Mouse (Mus musculus) heart, embryonic 14.5 days (tissue): ENCODE measurements around the gene Rdh1. TPM values are rescaled to one million over a fixed set of nuclear protein-coding genes. Genes with fewer than 3 reads are reported as not detected.

ENCODE experiments used
- ATAC-seq: fragments of 200-750 bp; cut with Nextera tagmentation; 2 replicates; pipeline ENCODE4 v1.8.0; 2017; ENCODE audit warnings: low read depth, moderate TSS enrichment; ENCODE audit not compliant: insufficient number of reproducible peaks, insufficient read depth, low FRiP score
- H3K27ac ChIP-seq, 2 experiments: fragments of 200-500 bp in 1 of 2; fragments of 300-500 bp in 1 of 2; sonication (generic) in 1 of 2; replicated peaks in 1 of 2; 2 replicates each; pipeline ENCODE4 v1.5.1; 2012 to 2014; ENCODE audit warnings: low read depth in 2 of 2, low read length in 2 of 2, control low read depth in 1 of 2, mild to moderate bottlenecking in 1 of 2, mixed read lengths in 1 of 2; ENCODE audit not compliant: control insufficient read depth in 1 of 2, insufficient read depth in 1 of 2
- H3K27me3 ChIP-seq: fragments of 300-500 bp; sonication (generic); 2 replicates; pipeline ENCODE4 v1.6.1; 2014; ENCODE audit warnings: mild to moderate bottlenecking, low read length, control low read depth; ENCODE audit not compliant: control insufficient read depth, insufficient read depth
- H3K36me3 ChIP-seq: fragments of 300-500 bp; sonication (generic); 2 replicates; pipeline ENCODE4 v1.6.1; 2014; ENCODE audit warnings: mild to moderate bottlenecking, control low read depth, low read length, mixed read lengths; ENCODE audit not compliant: control insufficient read depth, insufficient read depth
- H3K4me1 ChIP-seq, 2 experiments: fragments of 200-500 bp in 1 of 2; fragments of 300-500 bp in 1 of 2; sonication (generic) in 1 of 2; 2 replicates each; pipeline ENCODE4 v1.6.1; 2012 to 2014; ENCODE audit warnings: low read length in 2 of 2, control low read depth in 1 of 2, mixed read lengths in 1 of 2; ENCODE audit not compliant: control insufficient read depth in 2 of 2, insufficient read depth in 2 of 2
- H3K4me2 ChIP-seq: fragments of 300-500 bp; sonication (generic); 2 replicates; pipeline ENCODE4 v1.6.1; 2014; ENCODE audit warnings: mild to moderate bottlenecking, low read length
- H3K4me3 ChIP-seq, 2 experiments: fragments of 200-500 bp in 1 of 2; fragments of 300-500 bp in 1 of 2; sonication (generic) in 1 of 2; 2 replicates each; pipeline ENCODE4 v1.5.1; 2012 to 2014; ENCODE audit warnings: low read length in 2 of 2, mild to moderate bottlenecking in 2 of 2, control low read depth in 1 of 2, low read depth in 1 of 2, moderate library complexity in 1 of 2; ENCODE audit not compliant: control insufficient read depth in 1 of 2, insufficient read depth in 1 of 2
- H3K9ac ChIP-seq: fragments of 300-500 bp; sonication (generic); 2 replicates; pipeline ENCODE4 v1.6.1; 2014; ENCODE audit warnings: mild to moderate bottlenecking, low read length
- H3K9me3 ChIP-seq: fragments of 300-500 bp; sonication (generic); 2 replicates; pipeline ENCODE4 v1.6.1; 2016; ENCODE audit warnings: low read length, control low read depth; ENCODE audit not compliant: control insufficient read depth
- WGBS: fragments of 180-500 bp; shearing (Covaris S2); extraction: QIAGEN DNeasy Blood & Tissue Kit; methylation state at CpG from one replicate; pipeline ENCODE4 v1.1.7; 2014; 5-methylcytosine and 5-hydroxymethylcytosine counted together
- polyA plus RNA-seq: library from polyadenylated mRNA; unstranded; fragments of >200 nt; fragmentation: Nextera tagmentation; extraction: Ambion mirVana; gene quantifications from 2 replicates; pipeline ENCODE4 v1.2.1, GENCODE M21; 2014

The Rdh1 gene
- not detected in 2 replicates for polyA plus RNA-seq

GRCm38 (mm10) chr10:127759181-127760110 lies at the start of gene Rdh1, which contains the start of gene Rdh16f1:
Rdh1 (plus strand) TSS chr10:127759721.
Rdh16f1 (plus strand) TSS chr10:127759787.
- Histone ChIP-seq H3K36me3 (no peaks in the 10 kb centered on the region), H3K4me1 (peaks cover 7 to 13% of the 10 kb centered on the region in 2 experiments; a peak in 3 of 4 replicates), H3K4me3 (no peak within 1 kb of the TSS), H3K27ac (no peak within 1 kb of the TSS; a peak in 1 of 4 replicates), H3K9me3 (no peaks in the 10 kb centered on the region), H3K27me3 (no peaks in the 10 kb centered on the region), H3K9ac (no peak within 1 kb of the TSS), H3K4me2 (no peak within 1 kb of the TSS)
- ATAC-seq: no peak
- WGBS: 60% methylated on average over 9 of the region's 9 CpGs

DNA sequence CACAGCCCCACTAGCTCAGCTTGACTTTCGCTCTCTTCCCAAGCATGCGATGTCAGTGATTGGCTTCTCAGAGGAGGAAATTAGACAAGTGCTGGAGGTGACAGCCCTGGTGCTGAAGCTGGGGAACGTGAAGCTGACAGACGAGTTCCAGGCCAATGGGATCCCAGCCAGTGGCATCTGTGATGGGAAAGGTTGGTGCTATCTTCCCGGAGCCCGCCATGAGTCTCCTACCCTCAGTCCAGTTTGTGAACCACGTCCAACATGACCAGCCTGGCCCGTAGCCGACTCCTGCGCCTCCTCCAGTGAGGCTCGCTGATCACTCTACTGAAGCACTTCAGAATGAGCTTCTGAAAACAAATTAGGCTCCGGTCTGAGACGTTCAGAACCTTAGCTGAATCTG lies 49.2 kb upstream of the Rdh1 start:
- Histone ChIP-seq H3K4me1 (peaks cover 8 to 11% of the 10 kb centered on the region in 2 experiments), H3K4me3 (no peak overlapping the region), H3K27me3 (no peaks in the 10 kb centered on the region), H3K27ac (no peak overlapping the region), H3K9me3 (no peaks in the 10 kb centered on the region), H3K36me3 (no peaks in the 10 kb centered on the region), H3K9ac (no peak overlapping the region), H3K4me2 (no peak overlapping the region)
- 60% methylated on average over 13 of the region's 13 CpGs for WGBS
- ATAC-seq: no peak

GRCm38 (mm10) chr10:127712736-127713135 lies 46.8 kb upstream of the Rdh1 start:
- WGBS: 61% methylated on average over 6 of the region's 6 CpGs
- Histone ChIP-seq H3K36me3 (no peaks in the 10 kb centered on the region), H3K4me3 (no peak overlapping the region), H3K9ac (no peak overlapping the region), H3K27me3 (no peaks in the 10 kb centered on the region), H3K27ac (no peak overlapping the region), H3K4me1 (peaks cover under 1 to 5% of the 10 kb centered on the region in 2 experiments), H3K9me3 (no peaks in the 10 kb centered on the region), H3K4me2 (no peak overlapping the region)
- ATAC-seq: no peak

DNA sequence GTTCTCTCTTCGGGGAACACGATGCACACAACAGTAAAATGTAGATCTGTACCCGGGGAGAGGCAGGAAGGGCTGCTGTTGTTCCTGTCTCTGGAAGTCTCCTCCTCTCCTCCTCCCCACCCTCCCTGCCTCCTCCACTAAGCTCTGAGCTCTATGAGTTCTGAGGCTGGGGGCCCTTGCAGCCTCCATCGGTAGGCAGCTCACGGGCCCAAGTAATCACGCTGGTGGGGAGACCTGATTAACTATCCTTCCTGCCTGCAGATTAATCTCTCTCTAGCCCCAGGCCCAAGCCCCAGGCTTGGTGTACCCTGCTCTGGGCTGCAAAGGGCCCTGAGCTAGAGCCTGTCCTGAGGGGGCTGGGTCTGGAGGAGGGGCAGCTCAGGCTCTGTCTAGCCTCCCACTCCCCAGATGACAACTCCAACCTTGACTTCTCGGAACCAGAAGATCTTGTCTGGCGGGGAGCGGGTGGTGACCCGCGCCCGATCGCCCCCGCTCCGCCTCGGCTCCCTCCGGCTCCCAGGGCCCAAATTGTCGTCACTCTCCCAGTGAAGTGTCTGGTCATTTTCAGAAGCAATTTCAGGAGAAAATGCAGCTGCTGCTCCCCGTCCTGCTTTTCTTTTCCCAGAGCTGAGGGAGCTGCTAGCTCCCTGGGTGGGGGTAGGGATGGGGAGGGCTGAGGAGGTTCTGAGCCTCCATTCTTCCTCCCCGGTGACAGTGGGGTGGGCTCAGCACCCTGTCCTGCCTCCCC lies 37.7 kb upstream of the Rdh1 start:
- H3K4me1 ChIP-seq: peaks cover 0 to 6% of the 10 kb centered on the region in 2 experiments; a peak in 2 of 4 replicates
- ATAC-seq: no peak
- peak overlapping the region in 1 of 2 experiments; percentile 10; a peak in 1 of 4 replicates for H3K4me3 ChIP-seq
- H3K9ac ChIP-seq: peak overlapping the region; percentile 54; the same call in 1 of the 2 replicates
- no peaks in the 10 kb centered on the region for H3K36me3 ChIP-seq
- H3K9me3 ChIP-seq: no peaks in the 10 kb centered on the region
- H3K27me3 ChIP-seq: peaks cover 21% of the 10 kb centered on the region
- peak overlapping the region; percentile 41 for H3K4me2 ChIP-seq
- 6% methylated on average over 20 of the region's 20 CpGs for WGBS
- H3K27ac ChIP-seq: no peak overlapping the region

DNA sequence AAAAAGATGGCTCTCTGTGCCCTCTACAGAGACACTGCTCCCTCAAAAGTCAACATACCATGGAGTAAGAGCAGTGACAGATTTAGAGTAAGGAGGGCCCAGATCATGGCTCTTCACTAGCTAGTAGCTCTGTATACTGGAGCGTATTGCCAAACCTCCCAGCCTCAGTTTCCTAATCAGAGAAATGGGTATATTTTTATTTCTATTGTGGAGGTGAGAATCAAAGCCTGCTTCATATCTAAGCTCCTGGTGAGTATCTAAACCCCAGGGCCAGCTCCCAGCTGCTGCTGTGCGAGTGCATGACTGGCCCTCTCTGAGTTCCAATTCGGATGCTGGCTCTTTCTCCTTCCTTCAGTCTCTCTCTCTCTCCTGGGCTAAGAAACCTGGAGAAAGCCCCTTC lies 35.3 kb upstream of the Rdh1 start, which contains the start of gene Tac2:
Gene Tac2 (plus strand): TSS at position 301 of the 400 bp plus-strand sequence.
- Histone ChIP-seq H3K27ac (no peak within 1 kb of the TSS), H3K4me2 (no peak within 1 kb of the TSS), H3K4me1 (peaks cover 0 to 6% of the 10 kb centered on the region in 2 experiments; a peak in 2 of 4 replicates), H3K27me3 (peaks cover 28% of the 10 kb centered on the region), H3K36me3 (no peaks in the 10 kb centered on the region), H3K9me3 (no peaks in the 10 kb centered on the region), H3K4me3 (no peak within 1 kb of the TSS), H3K9ac (no peak within 1 kb of the TSS)
- WGBS: 76% methylated on average over 3 of the region's 3 CpGs
- no peak for ATAC-seq

GRCm38 (mm10) chr10:127725136-127725535 lies 34.4 kb upstream of the Rdh1 start:
- Histone ChIP-seq H3K4me3 (no peak overlapping the region), H3K4me2 (no peak overlapping the region), H3K9me3 (no peaks in the 10 kb centered on the region), H3K9ac (no peak overlapping the region), H3K27ac (no peak overlapping the region), H3K36me3 (no peaks in the 10 kb centered on the region), H3K4me1 (peaks cover 0 to 6% of the 10 kb centered on the region in 2 experiments; a peak in 2 of 4 replicates), H3K27me3 (peaks cover 28% of the 10 kb centered on the region)
- 36% methylated on average over 4 of the region's 4 CpGs for WGBS
- no peak for ATAC-seq

GRCm38 (mm10) chr10:127728437-127728836 lies 31.1 kb upstream of the Rdh1 start:
- no peak overlapping the region for H3K4me3 ChIP-seq
- 73% methylated on average over 8 of the region's 8 CpGs for WGBS
- H3K36me3 ChIP-seq: no peaks in the 10 kb centered on the region
- H3K4me1 ChIP-seq: no peaks in the 10 kb centered on the region
- H3K27me3 ChIP-seq: peaks cover 11% of the 10 kb centered on the region; the same call in 1 of the 2 replicates
- no peak for ATAC-seq
- no peak overlapping the region for H3K9ac ChIP-seq
- H3K27ac ChIP-seq: no peak overlapping the region
- H3K9me3 ChIP-seq: no peaks in the 10 kb centered on the region
- no peak overlapping the region for H3K4me2 ChIP-seq
